Mouse (Mus musculus): ENCODE data around the gene Cd72.
"Not testable (repeated sequence)": the region's sequence is repeated elsewhere in the genome, so short reads cannot be mapped to it uniquely, and the experiment has no call there.

The Cd72 gene

GRCm38 (mm10) chr4:43454041-43454836 lies at the start of gene Cd72:
Cd72 (minus strand) TSS chr4:43454628.
- DNase-seq (ENCODE audit: low spot score): no peak

GRCm38 (mm10) chr4:43503506-43503905 lies 49.1 kb upstream of the Cd72 start:
- no peak for DNase-seq (ENCODE audit: low spot score)

DNA sequence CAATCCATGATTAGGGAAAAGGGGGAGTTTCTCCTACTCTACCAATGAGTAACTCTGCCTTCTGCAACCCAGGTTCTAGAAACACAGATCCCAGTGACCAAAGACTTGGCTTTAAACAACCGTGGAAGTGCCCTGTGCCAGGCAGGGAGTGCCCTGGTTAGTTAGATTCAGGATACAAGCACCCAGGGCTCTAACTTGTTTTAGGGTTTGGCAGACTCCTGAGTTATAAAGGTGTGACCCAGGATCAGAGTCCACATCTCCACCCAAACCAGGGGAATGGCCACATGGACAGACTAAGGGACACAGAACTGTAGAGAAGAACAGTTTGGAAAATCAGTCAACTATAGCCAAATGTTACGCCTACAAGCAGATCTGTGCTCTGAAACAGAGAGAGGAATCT lies 48.6 kb upstream of the Cd72 start:
- no peak for DNase-seq (ENCODE audit: low spot score)

DNA sequence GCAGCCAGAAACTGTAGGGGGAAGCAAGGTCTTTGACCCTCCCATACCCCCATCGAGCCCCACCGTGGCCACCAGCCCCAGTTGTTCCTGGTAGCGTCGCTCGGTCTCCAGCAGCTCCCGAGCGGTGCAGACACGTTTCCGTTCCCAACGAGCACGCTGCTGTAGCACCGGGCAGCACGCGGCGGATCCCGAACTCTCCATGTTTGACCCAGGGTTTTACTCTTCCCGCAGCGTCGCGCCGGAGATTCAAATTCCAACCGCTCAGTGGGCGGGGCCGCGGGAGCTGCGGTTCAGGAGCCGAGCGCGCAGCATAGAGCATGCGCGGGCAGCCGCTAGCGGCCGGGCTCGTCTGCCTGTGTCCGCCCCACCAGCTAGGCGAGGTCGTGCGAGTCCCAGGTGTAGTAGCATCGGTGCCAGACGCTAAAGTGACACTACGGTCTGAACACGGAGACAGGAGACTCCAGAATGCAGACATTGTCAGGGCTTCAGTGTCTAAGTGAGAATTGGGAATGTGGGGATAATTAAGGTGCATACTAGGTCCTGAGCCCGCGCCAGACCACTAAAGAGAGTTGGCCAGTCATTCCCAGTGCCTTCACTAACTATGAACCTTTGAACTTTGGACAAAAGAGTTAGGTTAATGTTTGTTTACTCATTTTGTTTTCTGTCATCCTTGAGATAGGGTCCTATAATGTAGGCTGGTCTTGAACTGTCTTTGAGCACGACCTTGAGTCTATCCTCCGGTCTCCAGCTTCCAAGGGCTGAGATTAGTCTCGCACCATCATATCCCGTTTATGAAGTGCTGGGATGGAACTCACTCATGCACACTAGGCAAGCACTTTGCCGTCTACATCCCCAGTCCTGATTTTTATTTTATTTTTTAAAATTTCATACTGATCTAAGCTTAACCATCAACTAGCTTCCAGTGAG lies 45.2 kb upstream of the Cd72 start, which contains the start of gene Arhgef39:
TSS of gene Arhgef39 (minus strand) at position 289 of the 927 bp plus-strand sequence.
- peak; percentile 67 for DNase-seq (ENCODE audit: low spot score)

GRCm38 (mm10) chr4:43498983-43499382 lies 44.6 kb upstream of the Cd72 start:
- no peak for DNase-seq (ENCODE audit: low spot score)

GRCm38 (mm10) chr4:43497946-43498345 lies 43.5 kb upstream of the Cd72 start:
- DNase-seq (ENCODE audit: low spot score): no peak

DNA sequence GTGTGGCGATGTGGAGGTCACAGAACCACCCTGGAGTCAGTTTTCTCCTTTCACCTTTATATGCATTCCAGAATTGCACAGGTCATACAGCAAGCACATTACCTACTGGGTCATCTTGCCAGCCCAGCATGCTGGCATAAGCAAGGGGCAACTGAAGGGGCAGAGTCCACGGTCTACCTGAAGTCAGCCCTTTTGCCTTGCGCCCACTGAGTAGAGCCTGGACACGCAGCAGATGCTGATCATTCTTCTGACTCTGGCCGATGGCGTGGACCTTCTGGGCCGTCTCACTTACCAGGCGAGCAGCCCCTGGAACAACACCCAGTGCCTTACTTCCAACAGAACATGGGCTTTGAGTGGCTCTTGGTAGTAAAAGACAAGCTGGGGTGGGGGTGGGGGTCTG lies 43.0 kb upstream of the Cd72 start:
- DNase-seq (ENCODE audit: low spot score): no peak

GRCm38 (mm10) chr4:43496587-43496986 lies 42.2 kb upstream of the Cd72 start:
- no peak for DNase-seq (ENCODE audit: low spot score)

DNA sequence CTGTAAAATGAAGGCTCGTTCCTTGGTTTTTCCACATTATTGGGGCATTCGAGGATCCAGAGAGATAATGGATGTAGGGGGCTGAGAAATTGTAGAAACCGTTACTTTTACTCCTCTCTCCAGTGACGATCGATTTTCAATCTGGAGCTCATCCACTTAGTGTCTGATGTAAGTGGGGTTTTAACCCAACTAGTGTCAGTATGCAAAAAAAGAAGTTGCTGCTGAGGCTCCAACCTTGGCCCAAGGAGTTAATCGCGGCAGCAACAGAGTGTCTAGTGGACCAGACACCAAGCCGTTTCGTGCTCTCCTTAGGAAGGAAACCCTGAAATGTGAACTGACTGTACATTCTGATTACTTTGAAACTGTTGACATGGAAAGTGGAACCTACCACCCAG lies 39.4 kb upstream of the Cd72 start:
- no peak for DNase-seq (ENCODE audit: low spot score)

GRCm38 (mm10) chr4:43493186-43493845 lies 38.9 kb upstream of the Cd72 start:
- DNase-seq (ENCODE audit: low spot score): peak; percentile 97

DNA sequence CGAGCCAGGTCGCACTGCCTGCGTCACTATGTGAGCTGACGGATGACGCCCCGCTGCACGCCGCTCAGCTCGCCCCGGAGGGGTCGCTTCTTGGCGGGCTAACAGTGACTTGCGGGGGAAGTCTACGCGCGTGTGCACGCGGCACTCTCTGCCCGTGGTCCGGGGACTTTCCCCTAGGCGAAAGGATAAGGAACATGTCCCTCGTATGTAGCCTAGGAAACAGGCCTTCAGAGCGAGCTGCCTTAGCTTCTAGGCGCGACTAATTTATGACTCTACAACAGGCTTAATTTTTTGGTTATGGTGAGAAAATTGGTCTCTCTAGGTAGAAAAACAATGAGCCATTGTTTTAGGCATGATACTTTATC lies 38.4 kb upstream of the Cd72 start, which contains the start of gene Ccdc107:
TSS of gene Ccdc107 (plus strand) at position 80 of the 365 bp plus-strand sequence.
- peak; percentile 95 for DNase-seq (ENCODE audit: low spot score)

DNA sequence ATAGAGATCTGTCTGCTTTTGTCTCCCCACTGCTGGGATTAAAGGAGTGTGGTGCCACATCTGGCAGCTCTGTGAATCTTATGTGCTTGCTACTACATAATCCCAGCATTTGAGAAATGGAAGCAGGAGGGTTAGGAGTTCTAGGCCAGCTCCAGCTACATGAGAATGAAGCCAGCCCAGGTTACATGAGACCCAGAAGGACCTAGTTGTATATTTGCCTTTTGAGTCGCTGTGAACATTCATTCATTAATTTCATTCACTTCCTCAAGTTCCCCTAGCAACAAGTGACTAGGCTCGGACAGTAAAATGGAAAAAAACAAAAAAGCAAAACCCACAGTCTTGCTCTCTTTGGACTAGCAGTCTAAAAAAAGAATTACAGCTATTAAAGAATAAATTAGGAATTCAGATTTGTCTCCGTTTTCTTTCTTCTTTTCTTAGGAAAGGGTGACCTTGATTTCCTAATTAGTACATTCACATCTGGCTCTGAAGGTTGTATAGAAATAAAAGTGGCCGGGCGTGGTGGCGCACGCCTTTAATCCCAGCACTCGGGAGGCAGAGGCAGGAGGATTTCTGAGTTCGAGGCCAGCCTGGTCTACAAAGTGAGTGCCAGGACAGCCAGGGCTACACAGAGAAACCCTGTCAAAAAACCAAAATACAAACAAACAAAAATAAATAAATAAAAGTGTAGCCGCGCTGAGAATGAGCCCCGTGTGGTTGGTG lies 37.8 kb upstream of the Cd72 start:
- no peak for DNase-seq (ENCODE audit: low spot score)

DNA sequence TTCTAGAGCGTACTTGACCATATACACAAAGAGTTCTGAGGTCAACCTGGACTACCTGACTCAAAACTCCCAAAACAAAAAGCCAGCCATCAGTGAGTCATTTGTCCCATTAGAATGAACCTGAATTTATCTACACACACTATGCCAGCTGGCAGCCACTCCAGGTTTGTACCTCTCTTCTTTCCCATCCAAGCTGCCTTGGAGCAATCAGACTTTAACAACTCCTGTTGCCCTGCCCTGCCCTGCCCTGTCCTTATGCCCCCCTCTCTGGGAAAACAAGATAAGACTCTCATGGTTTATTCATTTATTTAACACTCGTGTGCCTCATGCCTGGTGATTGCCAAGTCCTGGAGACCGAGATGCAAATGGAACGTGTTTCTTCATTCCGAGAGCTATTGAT lies 36.4 kb upstream of the Cd72 start:
- no peak for DNase-seq (ENCODE audit: low spot score)

GRCm38 (mm10) chr4:43489611-43490010 lies 35.2 kb upstream of the Cd72 start:
- DNase-seq (ENCODE audit: low spot score): no peak

DNA sequence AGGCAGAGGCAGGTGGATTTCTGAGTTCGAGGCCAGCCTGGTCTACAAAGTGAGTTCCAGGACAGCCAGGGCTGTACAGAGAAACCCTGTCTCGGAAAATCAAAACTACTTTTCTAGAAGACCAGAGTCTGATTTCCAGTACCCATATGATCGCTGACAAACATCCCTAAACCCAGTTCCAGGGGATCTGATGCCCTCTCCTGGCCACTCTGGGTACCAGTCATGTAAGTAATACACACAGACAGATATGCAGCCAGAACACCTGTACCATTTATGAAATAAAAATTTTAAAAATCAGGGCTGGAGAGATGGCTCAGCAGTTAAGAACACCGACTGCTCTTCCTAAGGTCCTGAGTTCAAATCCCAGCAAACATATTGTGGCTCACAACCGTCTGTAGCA lies 31.2 kb upstream of the Cd72 start:
- not testable (repeated sequence) for DNase-seq (ENCODE audit: low spot score)

DNA sequence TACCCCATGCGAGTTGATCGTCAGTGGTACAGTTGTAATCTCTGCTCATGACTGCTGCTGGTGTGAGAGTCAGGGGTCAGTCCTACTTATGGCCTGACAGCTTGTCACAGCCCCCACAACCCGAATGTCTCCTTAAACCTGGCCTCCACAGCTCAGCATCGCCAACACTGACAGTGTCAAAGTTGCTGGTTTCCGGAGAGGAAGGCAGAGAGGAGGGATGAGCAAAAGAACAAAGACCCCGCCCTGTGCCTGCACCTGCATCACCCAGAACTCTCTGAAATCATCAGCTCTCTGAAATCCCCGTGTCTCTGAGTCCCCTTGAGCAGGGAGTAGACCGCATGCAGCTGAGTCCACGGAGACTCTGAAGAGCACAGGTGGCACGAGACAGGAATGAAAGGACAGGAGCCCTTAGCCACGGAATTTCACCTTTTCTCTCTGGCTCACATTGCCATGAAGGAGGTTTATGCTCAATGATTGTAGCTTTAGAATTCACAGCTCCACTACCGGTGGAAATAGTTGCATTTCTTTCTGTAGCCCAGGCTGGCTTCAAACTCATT lies 29.2 kb upstream of the Cd72 start, which contains the start of gene Sit1:
TSS of gene Sit1 (minus strand) at position 200 of the 557 bp plus-strand sequence.
- DNase-seq (ENCODE audit: low spot score): no peak

- no peak for DNase-seq (ENCODE audit: low spot score)
Measured at GRCm38 (mm10) chr4:43482591-43482990, 28.2 kb upstream of the Cd72 start.

GRCm38 (mm10) chr4:43481894-43482456 lies 27.5 kb upstream of the Cd72 start:
- no peak for DNase-seq (ENCODE audit: low spot score)

GRCm38 (mm10) chr4:43480985-43481384 lies 26.6 kb upstream of the Cd72 start:
- DNase-seq (ENCODE audit: low spot score): no peak

DNA sequence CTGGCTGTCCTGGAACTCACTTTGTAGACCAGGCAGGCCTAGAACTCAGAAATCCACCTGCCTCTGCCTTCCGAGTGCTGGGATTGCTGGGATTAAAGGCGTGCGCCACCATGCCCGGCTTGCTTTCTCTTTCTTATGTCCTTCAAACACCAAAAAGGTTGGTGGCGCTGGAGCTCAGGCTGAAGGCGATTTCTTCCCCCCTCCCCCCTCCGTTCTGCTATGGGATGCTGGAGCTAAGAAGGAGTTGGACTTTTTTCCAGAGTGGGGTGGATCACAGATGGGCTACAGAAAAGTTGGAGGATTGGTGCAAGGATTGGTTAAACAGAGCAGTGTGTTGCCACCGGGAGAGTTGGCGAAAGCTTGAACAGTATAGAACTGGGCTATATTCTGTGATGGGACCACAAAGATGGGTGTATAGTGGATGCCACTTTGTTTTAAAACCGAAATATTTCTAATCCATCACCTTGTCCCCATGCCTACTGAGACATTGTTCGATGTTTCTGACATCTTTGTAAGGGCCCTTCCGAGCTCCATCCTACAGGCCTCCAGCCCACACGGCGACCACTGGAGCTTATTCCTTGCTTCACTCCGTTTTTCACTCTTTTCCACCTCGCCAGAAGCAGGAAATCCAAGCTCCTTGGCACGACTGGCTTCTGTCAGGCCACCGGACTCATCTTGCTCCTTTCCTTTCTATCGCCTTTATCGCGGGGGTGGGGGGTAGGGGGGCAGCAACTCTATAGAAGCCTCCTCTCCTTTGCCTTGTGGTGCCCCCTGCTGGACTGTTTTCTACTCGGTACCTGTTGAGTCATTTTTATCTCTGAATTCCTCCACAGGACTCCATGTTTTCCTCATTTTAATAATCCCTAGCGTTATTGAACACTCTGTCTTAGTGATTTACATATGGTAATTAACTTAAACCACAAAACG lies 24.7 kb upstream of the Cd72 start:
- peak; percentile 61 for DNase-seq (ENCODE audit: low spot score)
